Mouse (Mus musculus): ENCODE measurements around the gene Kbtbd7. TPM values are rescaled to one million over a fixed set of nuclear protein-coding genes. Genes with fewer than 3 reads are reported as not detected.
A peak's percentile ranks its signal among the peaks of the same experiment; 100 is the strongest.

Gene Kbtbd7
- 15.4 and 16.4 TPM in 2 replicates for polyA plus RNA-seq (2015; fragmentation: Nextera tagmentation; extraction: Ambion mirVana)

GRCm38 (mm10) chr14:79425979-79426729 is at the start of gene Kbtbd7:
TSS of gene Kbtbd7 (plus strand) at chr14:79426511.
- under 1% methylated on average over 43 of the region's 44 CpGs for WGBS
- H3K36me3 ChIP-seq, result peaks cover 14% of the 10 kb centered on the region
- peak within 1 kb of the TSS; percentile 90 for H3K27ac ChIP-seq

GRCm38 (mm10) chr14:79377041-79377440 is 49.3 kb upstream of the Kbtbd7 start:
- no peak for ATAC-seq (ENCODE audit: low FRiP score)
- Histone ChIP-seq H3K9me3 (no peaks in the 10 kb centered on the region), H3K27ac (no peak overlapping the region)

More at GRCm38 (mm10) chr14:79425979-79426729, at the start of gene Kbtbd7:
- peak within 1 kb of the TSS; percentile 74 for H3K9ac ChIP-seq
- H3K27me3 ChIP-seq, result no peaks in the 10 kb centered on the region
- peak within 1 kb of the TSS; percentile 53 for H3K4me2 ChIP-seq
- H3K4me3 ChIP-seq, result peak within 1 kb of the TSS; percentile 53
- peak; percentile 98 for ATAC-seq (ENCODE audit: low FRiP score)
- peaks cover 9% of the 10 kb centered on the region for H3K4me1 ChIP-seq (replicated peaks)
- peaks cover 13% of the 10 kb centered on the region; the same call in 1 of the 2 replicates for H3K9me3 ChIP-seq

GRCm38 (mm10) chr14:79383120-79383519 is 43.2 kb upstream of the Kbtbd7 start:
- no peaks in the 10 kb centered on the region for H3K9me3 ChIP-seq
- ATAC-seq (ENCODE audit: low FRiP score), result no peak
- H3K4me1 ChIP-seq (replicated peaks), result no peaks in the 10 kb centered on the region
- H3K9ac ChIP-seq, result no peak overlapping the region
- H3K27ac ChIP-seq, result no peak overlapping the region
- H3K27me3 ChIP-seq, result no peaks in the 10 kb centered on the region
- peaks cover 12% of the 10 kb centered on the region for H3K36me3 ChIP-seq
- no peak overlapping the region for H3K4me2 ChIP-seq
- no peak overlapping the region for H3K4me3 ChIP-seq
- WGBS, result 94% methylated on average over 7 of the region's 7 CpGs

More at GRCm38 (mm10) chr14:79377041-79377440, 49.3 kb upstream of the Kbtbd7 start:
- H3K9ac ChIP-seq, result no peak overlapping the region
- peaks cover 14% of the 10 kb centered on the region for H3K36me3 ChIP-seq
- no peak overlapping the region for H3K4me3 ChIP-seq
- H3K4me2 ChIP-seq, result no peak overlapping the region
- no peaks in the 10 kb centered on the region for H3K27me3 ChIP-seq
- H3K4me1 ChIP-seq (replicated peaks), result no peaks in the 10 kb centered on the region

GRCm38 (mm10) chr14:79388304-79388703 is 38.0 kb upstream of the Kbtbd7 start:
- no peak overlapping the region for H3K9ac ChIP-seq
- no peak overlapping the region for H3K4me3 ChIP-seq
- WGBS, result 95% methylated on average over 3 of the region's 3 CpGs
- H3K36me3 ChIP-seq, result no peaks in the 10 kb centered on the region
- H3K4me2 ChIP-seq, result no peak overlapping the region
- no peak for ATAC-seq (ENCODE audit: low FRiP score)
- peaks cover 14% of the 10 kb centered on the region for H3K4me1 ChIP-seq (replicated peaks)
- H3K27ac ChIP-seq, result no peak overlapping the region
- no peaks in the 10 kb centered on the region for H3K9me3 ChIP-seq
- no peaks in the 10 kb centered on the region for H3K27me3 ChIP-seq

GRCm38 (mm10) chr14:79389438-79390264 is 36.7 kb upstream of the Kbtbd7 start:
- H3K4me1 ChIP-seq (replicated peaks), result peaks cover 14% of the 10 kb centered on the region
- H3K27me3 ChIP-seq, result no peaks in the 10 kb centered on the region
- H3K4me3 ChIP-seq, result peak overlapping the region; percentile 82
- WGBS, result 2% methylated on average over 16 of the region's 16 CpGs
- H3K9me3 ChIP-seq, result no peaks in the 10 kb centered on the region
- peak overlapping the region; percentile 84 for H3K9ac ChIP-seq
- peak overlapping the region; percentile 69 for H3K4me2 ChIP-seq
- peak; percentile 11 for ATAC-seq (ENCODE audit: low FRiP score)
- H3K27ac ChIP-seq, result peak overlapping the region; percentile 95
- H3K36me3 ChIP-seq, result no peaks in the 10 kb centered on the region

- WGBS, result under 1% methylated on average over 64 of the region's 71 CpGs
- H3K27me3 ChIP-seq, result no peaks in the 10 kb centered on the region
- peak; percentile 96 for ATAC-seq (ENCODE audit: low FRiP score)
Observed at GRCm38 (mm10) chr14:79390265-79390926, 35.9 kb upstream of the Kbtbd7 start, which contains the start of gene Naa16. TSS of gene Naa16 (minus strand) at chr14:79390778.

GRCm38 (mm10) chr14:79393289-79393688 is 33.0 kb upstream of the Kbtbd7 start:
- no peaks in the 10 kb centered on the region for H3K27me3 ChIP-seq
- H3K4me3 ChIP-seq, result no peak overlapping the region
- H3K4me1 ChIP-seq (replicated peaks), result peaks cover 17% of the 10 kb centered on the region
- no peak overlapping the region for H3K9ac ChIP-seq
- H3K36me3 ChIP-seq, result no peaks in the 10 kb centered on the region
- no peak overlapping the region for H3K4me2 ChIP-seq
- no peaks in the 10 kb centered on the region for H3K9me3 ChIP-seq
- WGBS, result 83% methylated on average over 1 of the region's 1 CpGs
- no peak for ATAC-seq (ENCODE audit: low FRiP score)
- H3K27ac ChIP-seq, result no peak overlapping the region

More at GRCm38 (mm10) chr14:79390265-79390926, 35.9 kb upstream of the Kbtbd7 start, which contains the start of gene Naa16:
- H3K9me3 ChIP-seq, result no peaks in the 10 kb centered on the region
- H3K9ac ChIP-seq, result peak within 1 kb of the TSS; percentile 84
- peak within 1 kb of the TSS; percentile 69 for H3K4me2 ChIP-seq
- peak within 1 kb of the TSS; percentile 95 for H3K27ac ChIP-seq
- H3K4me1 ChIP-seq (replicated peaks), result peaks cover 14% of the 10 kb centered on the region
- peak within 1 kb of the TSS; percentile 82 for H3K4me3 ChIP-seq
- no peaks in the 10 kb centered on the region for H3K36me3 ChIP-seq

- H3K4me1 ChIP-seq (replicated peaks), result peaks cover 11% of the 10 kb centered on the region
- no peaks in the 10 kb centered on the region for H3K36me3 ChIP-seq
- no peak overlapping the region for H3K4me3 ChIP-seq
- H3K27me3 ChIP-seq, result no peaks in the 10 kb centered on the region
- no peaks in the 10 kb centered on the region for H3K9me3 ChIP-seq
- H3K27ac ChIP-seq, result no peak overlapping the region
- no peak overlapping the region for H3K9ac ChIP-seq
- ATAC-seq (ENCODE audit: low FRiP score), result no peak
- H3K4me2 ChIP-seq, result no peak overlapping the region
Observed at GRCm38 (mm10) chr14:79394564-79394963, 31.7 kb upstream of the Kbtbd7 start.

GRCm38 (mm10) chr14:79397321-79398122 is 28.8 kb upstream of the Kbtbd7 start, which contains the start of gene Mtrf1:
TSS of gene Mtrf1 (plus strand) at chr14:79397772.
- H3K4me1 ChIP-seq (replicated peaks), result peaks cover 6% of the 10 kb centered on the region; the same call in 1 of the 2 replicates
- peak within 1 kb of the TSS; percentile 59 for H3K4me2 ChIP-seq
- H3K4me3 ChIP-seq, result peak within 1 kb of the TSS; percentile 53
- H3K9me3 ChIP-seq, result no peaks in the 10 kb centered on the region
- peaks cover 13% of the 10 kb centered on the region for H3K36me3 ChIP-seq
- peak; percentile 94 for ATAC-seq (ENCODE audit: low FRiP score)
- H3K27me3 ChIP-seq, result no peaks in the 10 kb centered on the region
- WGBS, result 20% methylated on average over 23 of the region's 23 CpGs
- H3K27ac ChIP-seq, result peak within 1 kb of the TSS; percentile 92
- H3K9ac ChIP-seq, result peak within 1 kb of the TSS; percentile 69

- Histone ChIP-seq H3K4me1 (replicated peaks) (no peaks in the 10 kb centered on the region), H3K9ac (no peak overlapping the region), H3K36me3 (peaks cover 43% of the 10 kb centered on the region), H3K4me2 (no peak overlapping the region), H3K4me3 (no peak overlapping the region), H3K9me3 (no peaks in the 10 kb centered on the region), H3K27ac (no peak overlapping the region), H3K27me3 (no peaks in the 10 kb centered on the region)
- WGBS, result 81% methylated on average over 2 of the region's 2 CpGs
- ATAC-seq (ENCODE audit: low FRiP score), result no peak
Observed at GRCm38 (mm10) chr14:79407641-79408040, 18.7 kb upstream of the Kbtbd7 start.

GRCm38 (mm10) chr14:79409278-79409830 is 17.0 kb upstream of the Kbtbd7 start:
- no peak for ATAC-seq (ENCODE audit: low FRiP score)
- no peak overlapping the region for H3K27ac ChIP-seq
- WGBS, result 97% methylated on average over 6 of the region's 6 CpGs
- H3K4me2 ChIP-seq, result no peak overlapping the region
- H3K4me1 ChIP-seq (replicated peaks), result no peaks in the 10 kb centered on the region
- H3K9me3 ChIP-seq, result no peaks in the 10 kb centered on the region
- no peak overlapping the region for H3K9ac ChIP-seq
- no peaks in the 10 kb centered on the region for H3K27me3 ChIP-seq
- peaks cover 38% of the 10 kb centered on the region for H3K36me3 ChIP-seq
- H3K4me3 ChIP-seq, result no peak overlapping the region

All from hindbrain, embryonic 13.5 days (tissue).